Mouse (Mus musculus) Patski (cell line): ENCODE results near the gene Akap13. TPM values are rescaled to one million over a fixed set of nuclear protein-coding genes. Genes with fewer than 3 reads are reported as not detected.

Experiments
- ATAC-seq: fragments of 100-300 bp; one replicate; pipeline ENCODE4 v1.8.0; 2021
- CTCF ChIA-PET: fragments of 350-600 bp; sonication (Branson Sonifier 250); formaldehyde crosslinking; loops from one replicate; lab custom pipeline; 2022; ENCODE audit warnings: inconsistent platforms; lab: Charles Lee
- POLR2A ChIA-PET: fragments of 350-600 bp; sonication (Branson Sonifier 250); formaldehyde crosslinking; loops from one replicate; lab custom pipeline; 2022; ENCODE audit warnings: antibody characterized with exemption, inconsistent platforms; lab: Charles Lee
- DNase-seq: peaks from one replicate; pipeline ENCODE4 v3.0.0-alpha.2; 2011; ENCODE audit warnings: low read depth, low spot score
- H3K27me3 ChIP-seq: fragments of 371-371 bp; one replicate; pipeline ENCODE4 v1.5.1; 2021
- CTCF ChIP-seq: fragments of 100-300 bp; IDR thresholded peaks from one replicate; pipeline ENCODE4 v1.5.1; 2021
- in situ Hi-C: fragments of 300-500 bp; cut with MboI; formaldehyde crosslinking; loops from 3 replicates; pipeline ENCODE4 v1.11.1; 2018; ENCODE audit warnings: low pct_unique_long_range_greater_than_20kb, mixed read lengths
- polyA plus RNA-seq: library from polyadenylated mRNA; unstranded; gene quantifications from one replicate; pipeline ENCODE4 v1.2.3, GENCODE M21; 2021

Gene Akap13
- polyA plus RNA-seq, 1 experiment from 2014 or later, result 17.3 TPM

GRCm38 (mm10) chr7:75509085-75509873 lies 53.9 kb downstream of the Akap13 start:
- ChIA-PET POLR2A (no interaction called here), CTCF (interaction anchor here (1.6 kb wide), 1 partner anchor 52 kb away, joined by 3 read pairs; no protein-coding TSS in a partner anchor)
- TF ChIP-seq CTCF, result no peak
- in situ Hi-C loops, result no loop called here
- DNase-seq (no peak), ATAC-seq (no peak)
- no peaks in the 10 kb centered on the region for H3K27me3 ChIP-seq

GRCm38 (mm10) chr7:75515472-75515871 lies 60.1 kb downstream of the Akap13 start:
- no peak for DNase-seq
- CTCF ChIA-PET, result interaction anchor here (0.9 to 3.5 kb wide), 3 partner anchors 10 to 116 kb away, joined by 3 to 9 read pairs (median 4); no protein-coding TSS in a partner anchor
- no peak for TF ChIP-seq CTCF
- H3K27me3 ChIP-seq, result no peaks in the 10 kb centered on the region
- in situ Hi-C loops, result no loop called here
- ATAC-seq, result no peak
- POLR2A ChIA-PET, result interaction anchor here (1.2 kb wide), 1 partner anchor 9 kb away, joined by 3 read pairs; no protein-coding TSS in a partner anchor

GRCm38 (mm10) chr7:75516716-75517619 lies 61.6 kb downstream of the Akap13 start:
- H3K27me3 ChIP-seq, result no peaks in the 10 kb centered on the region
- CTCF ChIA-PET, result interaction anchor here (1.5 to 3.5 kb wide), 3 partner anchors 12 to 14 kb away, joined by 4 to 9 read pairs (median 4); no protein-coding TSS in a partner anchor
- no peak for TF ChIP-seq CTCF
- in situ Hi-C loops, result no loop called here
- DNase-seq, result no peak
- POLR2A ChIA-PET, result interaction anchor here (1.2 kb wide), 1 partner anchor 8 kb away, joined by 3 read pairs; no protein-coding TSS in a partner anchor
- no peak for ATAC-seq

- in situ Hi-C loops, result no loop called here
- ChIA-PET POLR2A (interaction anchor here (1.0 kb wide), 1 partner anchor 36 kb away, joined by 3 read pairs; no protein-coding TSS in a partner anchor), CTCF (interaction anchor here (1.0 to 2.3 kb wide), 5 partner anchors 10 to 35 kb away, joined by 3 to 8 read pairs (median 5); no protein-coding TSS in a partner anchor)
- DNase-seq (no peak), ATAC-seq (no peak)
- no peaks in the 10 kb centered on the region for H3K27me3 ChIP-seq
- TF ChIP-seq CTCF, result no peak
Measured at GRCm38 (mm10) chr7:75520531-75520930, 65.2 kb downstream of the Akap13 start.

GRCm38 (mm10) chr7:75521199-75521598 lies 65.9 kb downstream of the Akap13 start:
- peak; percentile 94 for ATAC-seq
- CTCF ChIA-PET, result interaction anchor here (1.0 to 2.3 kb wide), 6 partner anchors 9 to 35 kb away, joined by 3 to 8 read pairs (median 4); no protein-coding TSS in a partner anchor
- DNase-seq, result peak; percentile 33
- in situ Hi-C loops, result no loop called here
- no peaks in the 10 kb centered on the region for H3K27me3 ChIP-seq
- POLR2A ChIA-PET, result interaction anchor here (1.0 kb wide), 1 partner anchor 35 kb away, joined by 3 read pairs; no protein-coding TSS in a partner anchor
- TF ChIP-seq CTCF, result no peak

- ChIA-PET CTCF (interaction anchor here (1.9 to 2.3 kb wide), 2 partner anchors 8 to 16 kb away, joined by 5 to 8 read pairs; no protein-coding TSS in a partner anchor), POLR2A (interaction anchor here (0.6 to 0.8 kb wide), 2 partner anchors 9 to 47 kb away, joined by 3 read pairs; no protein-coding TSS in a partner anchor)
- no peak for ATAC-seq
- DNase-seq, result no peak
- peak; percentile 37 for TF ChIP-seq CTCF
- in situ Hi-C loops, result no loop called here
- H3K27me3 ChIP-seq, result no peaks in the 10 kb centered on the region
Measured at GRCm38 (mm10) chr7:75522226-75522625, 66.9 kb downstream of the Akap13 start.

- in situ Hi-C loops, result no loop called here
- CTCF ChIA-PET, result interaction anchor here (1.0 kb wide), 1 partner anchor 30 kb away, joined by 3 read pairs; no protein-coding TSS in a partner anchor
- TF ChIP-seq CTCF, result no peak
- POLR2A ChIA-PET, result interaction anchor here (0.9 kb wide), 1 partner anchor 9 kb away, joined by 3 read pairs; no protein-coding TSS in a partner anchor
- ATAC-seq (no peak), DNase-seq (no peak)
- no peaks in the 10 kb centered on the region for H3K27me3 ChIP-seq
Measured at GRCm38 (mm10) chr7:75524789-75525569, 69.6 kb downstream of the Akap13 start.

GRCm38 (mm10) chr7:75525716-75526401 lies 70.5 kb downstream of the Akap13 start:
- ChIA-PET CTCF (interaction anchor here (1.0 kb wide), 1 partner anchor 29 kb away, joined by 3 read pairs; no protein-coding TSS in a partner anchor), POLR2A (no interaction called here)
- ATAC-seq (no peak), DNase-seq (no peak)
- TF ChIP-seq CTCF, result no peak
- in situ Hi-C loops, result no loop called here
- no peaks in the 10 kb centered on the region for H3K27me3 ChIP-seq
